Mouse (Mus musculus): ENCODE measurements around the gene Fgf22. TPM values are rescaled to one million over a fixed set of nuclear protein-coding genes. Genes with fewer than 3 reads are reported as not detected.

Fgf22 gene
- total RNA-seq (2021) = not detected
- long read RNA-seq, experiment 1 = 0 reads
- long read RNA-seq, experiment 2 = 0 reads

- peak in 1 of 2 experiments; percentile 63 for DNase-seq
Measured at GRCm38 (mm10) chr10:79754856-79755516, at the start of gene Fgf22. TSS of gene Fgf22 (plus strand) at chr10:79755076.

GRCm38 (mm10) chr10:79705951-79706350 lies 48.9 kb upstream of the Fgf22 start:
- intact Hi-C loops (cut with DNase I) = no loop called here
- no peak for DNase-seq

More at GRCm38 (mm10) chr10:79754856-79755516, at the start of gene Fgf22:
- intact Hi-C loops (cut with DNase I) = no loop called here

- peak; percentile 63 to 71 for DNase-seq
- intact Hi-C loops (cut with DNase I) = no loop called here
Measured at GRCm38 (mm10) chr10:79706406-79707094, 48.3 kb upstream of the Fgf22 start.

- no peak for DNase-seq
- intact Hi-C loops (cut with DNase I) = no loop called here
Measured at GRCm38 (mm10) chr10:79707162-79707561, 47.7 kb upstream of the Fgf22 start.

- intact Hi-C loops (cut with DNase I) = no loop called here
- no peak for DNase-seq
Measured at GRCm38 (mm10) chr10:79707759-79708158, 47.1 kb upstream of the Fgf22 start.

GRCm38 (mm10) chr10:79708668-79709067 lies 46.2 kb upstream of the Fgf22 start:
- intact Hi-C loops (cut with DNase I) = no loop called here
- peak in 1 of 2 experiments; percentile 23 for DNase-seq

- intact Hi-C loops (cut with DNase I) = no loop called here
- DNase-seq = no peak
Measured at GRCm38 (mm10) chr10:79709307-79709706, 45.6 kb upstream of the Fgf22 start.

- intact Hi-C loops (cut with DNase I) = no loop called here
- no peak for DNase-seq
Measured at GRCm38 (mm10) chr10:79712029-79712428, 42.8 kb upstream of the Fgf22 start.

- intact Hi-C loops (cut with DNase I) = no loop called here
- peak; percentile 63 to 74 for DNase-seq
Measured at GRCm38 (mm10) chr10:79712499-79713126, 42.3 kb upstream of the Fgf22 start.

- no peak for DNase-seq
- intact Hi-C loops (cut with DNase I) = no loop called here
Measured at GRCm38 (mm10) chr10:79713163-79713562, 41.7 kb upstream of the Fgf22 start.

GRCm38 (mm10) chr10:79714996-79715395 lies 39.9 kb upstream of the Fgf22 start:
- DNase-seq = no peak
- intact Hi-C loops (cut with DNase I) = no loop called here

- intact Hi-C loops (cut with DNase I) = no loop called here
- DNase-seq = no peak
Measured at GRCm38 (mm10) chr10:79716254-79716987, 38.5 kb upstream of the Fgf22 start, which contains the start of gene Hcn2. TSS of gene Hcn2 (plus strand) at chr10:79716634.

- DNase-seq = no peak
- intact Hi-C loops (cut with DNase I) = no loop called here
Measured at GRCm38 (mm10) chr10:79716988-79717355, 37.9 kb upstream of the Fgf22 start.

GRCm38 (mm10) chr10:79717640-79718357 lies 37.1 kb upstream of the Fgf22 start:
- intact Hi-C loops (cut with DNase I) = no loop called here
- peak; percentile 52 to 63 for DNase-seq

- intact Hi-C loops (cut with DNase I) = no loop called here
- no peak for DNase-seq
Measured at GRCm38 (mm10) chr10:79721089-79721488, 33.8 kb upstream of the Fgf22 start.

GRCm38 (mm10) chr10:79723047-79723446 lies 31.8 kb upstream of the Fgf22 start:
- intact Hi-C loops (cut with DNase I) = no loop called here
- DNase-seq = no peak

- intact Hi-C loops (cut with DNase I) = no loop called here
- no peak for DNase-seq
Measured at GRCm38 (mm10) chr10:79723692-79724091, 31.2 kb upstream of the Fgf22 start.

- DNase-seq = peak; percentile 40 to 48
- intact Hi-C loops (cut with DNase I) = no loop called here
Measured at GRCm38 (mm10) chr10:79726090-79726489, 28.8 kb upstream of the Fgf22 start.

- intact Hi-C loops (cut with DNase I) = no loop called here
Measured at GRCm38 (mm10) chr10:79728323-79729249, 26.3 kb upstream of the Fgf22 start.

More at GRCm38 (mm10) chr10:79728323-79729249, 26.3 kb upstream of the Fgf22 start:
- no peak for DNase-seq
